Mouse (Mus musculus) frontal cortex, postnatal 10 days (tissue): Measurements from ENCODE around the gene Tbc1d16.
"Not testable (repeated sequence)": the region's sequence is repeated elsewhere in the genome, so short reads cannot be mapped to it uniquely, and the experiment has no call there.

Experiments used
- DNase-seq, 2 experiments: peaks; one replicate each; pipeline ENCODE4 v3.0.0; 2022; ENCODE audit warnings: low spot score in 2 of 2, mixed read lengths in 1 of 2

Tbc1d16 gene

DNA sequence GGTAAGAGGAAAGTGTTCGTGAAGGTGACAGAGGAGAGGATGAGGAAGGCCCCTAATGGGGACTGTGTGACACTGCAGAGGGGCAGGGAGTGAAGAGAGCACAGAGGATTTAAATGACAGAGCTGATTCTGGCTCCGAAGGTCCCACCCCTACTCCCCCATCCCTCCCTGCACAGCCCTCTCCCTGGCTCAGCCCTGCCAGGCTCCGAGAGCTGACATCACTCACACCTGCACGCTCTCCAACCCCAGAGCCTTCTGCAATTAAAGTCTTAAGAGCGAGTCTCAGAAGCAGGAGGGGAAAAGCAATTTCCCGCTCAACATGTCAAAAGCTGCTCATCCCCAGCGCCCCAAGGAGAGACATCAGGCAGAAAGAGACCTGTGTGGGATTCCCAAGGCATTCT is 109.4 kb downstream of the Tbc1d16 start:
- DNase-seq, result no peak

DNA sequence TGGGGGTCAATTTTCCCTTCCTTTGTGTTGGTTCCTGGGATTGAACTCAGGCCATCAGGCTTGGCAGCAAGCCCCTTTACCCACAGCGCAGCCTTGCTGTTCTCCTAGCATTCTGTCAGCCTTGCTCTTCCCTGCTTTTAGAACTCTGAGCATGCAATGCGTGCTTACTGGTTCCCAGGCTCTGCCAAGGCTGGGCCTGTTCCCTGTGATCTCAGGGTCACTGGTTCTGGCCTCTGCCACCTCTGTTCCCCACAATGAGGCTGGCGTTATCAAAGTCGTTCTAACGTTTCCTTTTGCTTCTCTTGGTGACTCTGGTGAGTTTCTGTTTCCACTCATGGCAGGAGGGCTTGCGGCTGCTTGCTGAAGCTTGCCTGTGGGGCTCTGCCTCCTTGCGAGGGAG is 110.4 kb downstream of the Tbc1d16 start:
- no peak for DNase-seq

GRCm38 (mm10) chr11:119116992-119117391 is 111.3 kb downstream of the Tbc1d16 start:
- no peak for DNase-seq

DNA sequence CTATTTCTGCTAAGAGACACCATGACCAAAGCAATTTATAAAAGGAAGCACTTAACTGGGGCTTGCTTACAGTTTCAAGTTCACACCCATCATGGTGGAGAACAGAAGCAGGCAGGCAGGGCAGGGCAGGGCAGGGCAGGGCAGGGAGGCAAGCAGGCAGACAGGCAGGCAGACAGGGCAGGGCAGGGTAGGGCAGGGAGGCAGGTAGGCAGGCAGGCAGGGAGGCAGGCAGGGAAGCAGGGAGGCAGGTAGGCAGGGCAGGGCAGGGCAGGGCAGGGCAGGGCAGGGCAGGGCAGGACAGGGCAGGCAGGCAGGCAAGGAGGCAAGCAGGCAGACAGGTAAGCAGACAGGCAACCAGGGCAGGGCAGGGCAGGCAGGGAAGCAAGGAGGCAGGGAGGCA is 115.6 kb downstream of the Tbc1d16 start:
- DNase-seq, result no peak

DNA sequence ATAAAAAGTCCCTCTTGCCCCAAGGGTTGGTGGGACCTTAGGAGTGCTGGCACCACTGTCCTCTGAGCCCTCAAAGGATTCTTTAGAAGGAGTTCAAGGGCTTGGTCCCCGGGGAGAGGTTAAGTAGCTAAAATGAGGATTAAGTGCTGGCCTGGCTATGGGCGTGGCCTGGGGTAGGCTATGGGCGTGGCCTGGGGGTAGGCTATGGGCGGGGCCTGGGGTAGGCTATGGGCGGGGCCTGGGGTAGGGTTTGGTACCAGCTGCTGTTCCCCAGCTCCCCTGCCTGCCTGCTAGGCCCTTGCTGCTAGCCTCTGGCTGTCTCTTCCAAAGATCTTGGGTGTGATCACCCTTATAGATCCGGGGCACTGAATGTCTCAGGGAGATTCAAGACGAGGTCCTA is 117.0 kb downstream of the Tbc1d16 start:
- DNase-seq, result no peak

DNA sequence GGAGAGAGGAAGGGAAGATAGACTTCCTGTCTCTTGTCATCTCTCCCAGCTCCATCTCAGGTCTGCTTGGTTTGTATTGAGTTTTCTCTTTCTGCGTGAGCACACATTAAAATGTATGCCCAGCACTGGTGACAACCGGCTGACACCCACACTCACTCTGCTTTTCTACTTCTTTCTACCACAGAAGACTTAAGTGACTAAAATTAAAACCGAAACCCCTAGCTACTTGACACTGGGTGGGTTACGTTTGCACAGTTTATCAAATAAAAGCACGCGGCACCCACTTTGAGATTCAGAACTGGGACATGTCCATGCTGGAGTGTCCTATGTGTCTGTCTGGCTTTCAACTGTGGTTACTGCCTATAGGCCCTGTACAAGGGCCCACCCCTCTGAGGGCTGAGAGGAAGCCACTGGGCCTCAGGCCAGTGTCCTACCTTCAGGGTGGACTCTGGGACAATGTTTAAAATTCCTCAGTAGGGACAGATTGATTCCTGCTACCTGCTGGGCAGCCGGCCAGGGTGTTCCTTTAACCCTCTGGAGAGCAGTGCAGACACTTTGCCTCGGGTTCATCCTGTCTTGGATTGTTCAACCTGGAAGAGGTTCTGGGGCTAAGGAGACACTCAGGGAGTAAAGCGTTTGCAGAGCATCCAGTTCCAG is 118.8 kb downstream of the Tbc1d16 start:
- DNase-seq, result no peak

- no peak for DNase-seq
Observed at GRCm38 (mm10) chr11:119108573-119109263, 119.6 kb downstream of the Tbc1d16 start.

DNA sequence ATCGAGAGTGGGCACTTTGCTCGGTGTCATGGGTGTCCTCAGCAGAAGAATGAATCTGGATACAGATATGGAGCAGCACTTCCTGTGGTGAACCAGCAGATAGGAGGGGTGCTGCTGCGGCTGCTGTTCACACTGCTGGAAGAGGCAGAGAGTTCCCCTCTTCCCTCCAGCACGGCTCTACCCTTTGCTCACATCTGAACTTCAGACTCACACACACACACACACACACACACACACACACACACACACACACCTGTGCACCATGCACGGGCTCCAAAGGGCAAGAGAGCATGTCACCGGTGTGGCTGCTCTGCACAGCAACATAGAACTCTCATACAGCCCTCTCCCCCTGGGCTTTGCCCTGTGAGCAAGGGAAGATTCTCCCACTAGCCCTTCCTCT is 122.0 kb downstream of the Tbc1d16 start:
- no peak for DNase-seq

GRCm38 (mm10) chr11:119105748-119106147 is 122.6 kb downstream of the Tbc1d16 start:
- DNase-seq, result no peak

GRCm38 (mm10) chr11:119105071-119105609 is 123.2 kb downstream of the Tbc1d16 start:
- DNase-seq, result no peak

- no peak for DNase-seq
Observed at GRCm38 (mm10) chr11:119103991-119104390, 124.3 kb downstream of the Tbc1d16 start.

GRCm38 (mm10) chr11:119100355-119100754 is 127.9 kb downstream of the Tbc1d16 start:
- not testable (repeated sequence) for DNase-seq

DNA sequence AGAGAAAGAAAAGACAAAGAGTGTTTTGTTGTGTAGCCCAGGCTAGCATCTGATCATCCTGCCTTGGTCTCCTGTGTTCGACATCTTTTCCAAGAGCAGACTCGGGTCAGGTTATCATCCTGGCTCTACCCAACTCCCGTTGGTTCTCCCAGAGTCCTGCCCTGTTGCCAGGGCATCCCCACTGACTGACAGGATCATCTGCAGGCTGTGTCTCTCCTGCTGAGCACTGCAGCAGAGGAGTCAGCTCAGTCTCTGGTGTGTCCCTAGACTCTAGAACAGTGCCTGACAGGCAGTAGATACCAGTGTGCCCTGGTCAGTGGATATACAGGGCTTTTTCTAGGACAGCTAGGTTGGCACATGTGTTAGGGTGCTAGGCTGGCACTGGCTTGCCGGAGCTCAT is 130.1 kb downstream of the Tbc1d16 start:
- DNase-seq, result no peak

GRCm38 (mm10) chr11:119095441-119095840 is 132.9 kb downstream of the Tbc1d16 start:
- no peak for DNase-seq

DNA sequence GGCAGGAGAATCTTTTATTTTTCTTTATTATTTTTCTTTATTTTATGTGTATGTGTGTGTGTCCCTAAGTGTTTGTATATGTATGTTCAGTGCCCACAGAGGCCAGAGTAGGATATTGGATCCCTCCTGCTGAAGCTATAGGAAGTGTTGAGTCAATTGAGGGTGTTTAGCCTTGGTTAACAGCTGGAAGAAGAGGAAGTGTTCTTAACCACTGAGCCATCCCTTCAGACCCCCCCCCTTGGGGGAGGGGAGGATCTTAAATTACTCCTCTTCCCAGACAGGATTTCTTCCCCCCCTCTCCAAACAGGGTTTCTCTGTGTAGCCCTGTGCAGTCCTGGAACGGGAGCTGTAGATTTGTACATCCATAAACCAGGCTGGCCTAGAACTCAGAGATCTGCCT is 135.0 kb downstream of the Tbc1d16 start:
- no peak for DNase-seq
